Mouse (Mus musculus) cerebral cortex, adult 2 months (tissue): ENCODE results near the gene Fbxo28.

Experiments
- WGBS: fragments of 180-500 bp; shearing (Covaris S2); methylation state at CpG from one replicate; pipeline ENCODE4 v1.1.7; 2018; 5-methylcytosine and 5-hydroxymethylcytosine counted together

Fbxo28 gene

DNA sequence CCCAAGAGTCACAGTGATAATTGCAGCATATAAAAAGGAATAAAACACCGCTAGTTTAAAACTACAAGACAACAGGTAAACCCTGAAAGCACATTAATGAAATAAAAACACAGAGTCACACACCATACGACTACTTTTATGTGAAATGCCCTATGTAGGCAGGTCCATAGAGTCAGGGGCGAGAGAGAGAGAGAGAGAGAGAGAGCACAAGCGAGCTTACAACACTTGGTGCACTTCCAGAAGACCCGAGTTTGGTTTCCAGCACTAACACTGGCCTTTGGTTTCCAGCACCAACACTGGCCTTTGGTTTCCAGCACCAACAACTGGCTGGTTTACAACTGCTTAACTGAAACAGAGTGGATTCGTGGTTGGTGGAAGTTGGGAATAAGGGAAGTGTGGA is 564 bp upstream of the Fbxo28 start:
- 29% methylated on average over 6 of the region's 6 CpGs for WGBS

GRCm38 (mm10) chr1:182340281-182340680 is 1.1 kb downstream of the Fbxo28 start:
- 12% methylated on average over 7 of the region's 7 CpGs for WGBS

GRCm38 (mm10) chr1:182338961-182339565 is 2.4 kb downstream of the Fbxo28 start:
- WGBS: 32% methylated on average over 7 of the region's 7 CpGs

DNA sequence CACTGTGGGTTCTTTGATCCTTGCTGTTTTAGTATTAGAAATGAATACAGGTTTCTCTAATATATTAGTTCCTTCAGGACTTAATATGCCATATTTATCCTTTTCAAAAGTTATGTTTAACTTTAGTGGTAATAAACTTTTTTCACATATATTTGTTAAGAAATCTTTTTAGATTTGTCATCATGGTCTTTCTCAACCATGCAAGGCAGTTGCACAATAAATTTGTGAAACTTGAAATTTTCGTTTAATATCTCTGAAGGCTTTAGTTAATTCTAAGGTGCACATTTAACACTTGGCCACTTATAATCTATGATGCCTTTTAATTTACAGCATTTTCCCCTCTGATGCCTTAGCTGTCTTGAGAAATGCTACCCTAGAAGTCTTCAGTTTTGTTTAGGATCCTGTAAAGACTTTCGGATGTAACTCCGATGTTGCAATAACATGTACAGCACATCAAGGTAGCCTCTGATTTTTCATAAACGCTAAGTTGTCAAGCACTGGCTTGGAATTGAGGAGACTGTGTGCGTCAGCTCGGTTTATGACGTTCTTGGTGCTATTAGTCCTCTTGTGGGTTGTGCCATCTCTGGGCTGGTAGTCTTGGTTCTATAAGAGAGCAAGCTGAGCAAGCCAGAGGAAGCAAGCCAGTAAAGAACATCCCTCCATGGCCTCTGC is 7.5 kb downstream of the Fbxo28 start:
- 93% methylated on average over 7 of the region's 7 CpGs for WGBS

DNA sequence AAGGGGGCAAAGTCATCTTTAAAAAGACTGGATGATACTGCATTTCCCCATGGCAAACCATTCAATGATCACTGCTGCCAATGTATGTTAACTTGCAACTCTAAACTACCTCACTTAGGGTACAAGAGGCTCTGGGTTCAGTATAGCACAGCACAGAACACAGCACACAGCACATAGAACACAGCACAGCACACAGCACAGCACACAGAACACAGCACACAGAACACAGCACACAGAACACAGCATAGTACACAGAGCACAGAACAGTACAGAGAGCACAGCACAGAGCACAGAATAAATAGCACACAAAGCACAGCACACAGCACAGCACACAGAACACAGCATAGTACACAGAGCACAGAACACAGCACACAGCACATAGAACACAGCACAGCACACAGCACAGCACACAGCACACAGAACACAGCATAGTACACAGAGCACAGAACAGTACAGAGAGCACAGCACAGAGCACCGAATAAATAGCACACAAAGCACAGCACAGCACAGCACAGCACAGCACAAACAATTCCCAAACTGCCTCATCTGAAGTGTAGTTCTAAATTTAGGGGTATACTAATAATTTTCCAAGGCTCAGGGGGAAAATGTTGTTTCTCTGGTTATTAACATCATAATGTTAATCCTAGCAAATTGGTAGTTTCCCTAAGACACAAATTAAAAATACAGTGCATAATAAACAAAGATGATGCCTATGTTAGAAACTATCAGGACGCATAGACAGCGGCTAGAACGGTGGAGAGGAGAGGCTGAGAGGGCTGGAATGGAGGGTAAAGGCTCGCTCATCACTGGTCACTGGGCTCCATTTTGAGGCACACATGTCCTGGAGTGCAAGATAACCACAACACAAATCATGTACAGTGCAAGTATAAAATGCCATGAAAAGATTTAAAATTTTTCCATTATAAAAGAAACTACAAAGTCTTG is 9.1 kb downstream of the Fbxo28 start:
- WGBS: 82% methylated on average over 5 of the region's 5 CpGs

- 94% methylated on average over 1 of the region's 1 CpGs for WGBS
Observed at GRCm38 (mm10) chr1:182325919-182326318, 15.5 kb downstream of the Fbxo28 start.

DNA sequence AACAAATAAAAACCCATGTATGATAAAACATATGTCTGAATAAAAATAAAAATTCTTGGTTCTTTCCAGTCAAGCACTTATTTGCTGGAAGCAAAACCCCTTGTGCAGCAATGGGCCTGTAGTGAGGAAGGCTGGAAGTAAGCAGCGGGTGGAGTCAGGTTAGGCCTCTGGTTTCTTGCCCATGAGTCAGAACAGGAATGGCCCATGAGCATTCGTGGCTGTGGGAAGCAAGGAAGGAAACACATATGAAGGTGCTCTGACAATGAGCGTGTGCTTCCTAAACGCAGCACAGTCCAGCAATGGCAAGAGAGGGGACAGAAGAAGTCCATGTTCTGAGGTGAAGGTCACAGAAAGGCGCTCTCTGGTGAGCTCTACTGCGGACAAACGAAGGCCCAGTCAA is 16.9 kb downstream of the Fbxo28 start:
- 93% methylated on average over 7 of the region's 7 CpGs for WGBS

DNA sequence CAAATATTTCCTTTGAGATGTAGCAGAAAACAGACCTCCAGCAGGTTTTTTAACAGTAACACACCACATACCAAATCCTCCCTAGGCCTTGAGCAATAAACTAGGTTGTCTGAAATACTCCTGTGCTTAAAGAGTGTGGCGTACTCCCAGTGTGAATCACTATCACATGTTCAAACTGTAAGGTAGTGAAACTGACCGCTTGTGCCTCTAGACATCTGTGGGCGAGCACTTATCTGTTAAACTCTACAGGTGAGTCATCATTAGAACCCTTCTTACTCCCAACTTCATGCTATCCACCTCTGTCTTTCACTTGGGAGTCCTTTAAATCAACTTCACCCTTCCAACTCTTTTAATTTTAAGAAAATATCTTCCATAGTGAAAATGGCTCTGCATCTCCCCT is 18.3 kb downstream of the Fbxo28 start:
- 86% methylated on average over 3 of the region's 3 CpGs for WGBS

- 97% methylated on average over 5 of the region's 5 CpGs for WGBS
Observed at GRCm38 (mm10) chr1:182314201-182314600, 27.2 kb downstream of the Fbxo28 start.

DNA sequence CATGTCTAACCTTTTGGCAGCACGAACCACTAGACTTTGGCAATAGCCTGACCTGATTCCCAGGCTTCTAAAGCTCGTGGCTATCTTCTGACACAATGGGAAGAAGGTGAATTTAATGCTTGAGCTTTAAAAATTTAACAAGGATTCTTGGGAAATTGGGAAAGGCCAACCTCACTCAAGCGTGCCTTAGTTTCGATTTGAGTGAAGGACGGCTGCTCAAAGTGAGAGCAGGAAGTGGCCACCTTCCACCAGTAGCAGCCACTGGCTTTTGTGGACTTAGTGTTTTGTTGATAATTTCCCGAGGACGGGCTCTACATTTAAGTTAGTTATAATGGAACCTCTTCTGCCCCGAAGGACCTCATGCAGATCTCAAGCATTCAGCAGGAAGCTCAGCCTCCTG is 28.2 kb downstream of the Fbxo28 start:
- 89% methylated on average over 8 of the region's 8 CpGs for WGBS

- WGBS: 96% methylated on average over 5 of the region's 5 CpGs
Observed at GRCm38 (mm10) chr1:182311376-182311775, 30.1 kb downstream of the Fbxo28 start.

DNA sequence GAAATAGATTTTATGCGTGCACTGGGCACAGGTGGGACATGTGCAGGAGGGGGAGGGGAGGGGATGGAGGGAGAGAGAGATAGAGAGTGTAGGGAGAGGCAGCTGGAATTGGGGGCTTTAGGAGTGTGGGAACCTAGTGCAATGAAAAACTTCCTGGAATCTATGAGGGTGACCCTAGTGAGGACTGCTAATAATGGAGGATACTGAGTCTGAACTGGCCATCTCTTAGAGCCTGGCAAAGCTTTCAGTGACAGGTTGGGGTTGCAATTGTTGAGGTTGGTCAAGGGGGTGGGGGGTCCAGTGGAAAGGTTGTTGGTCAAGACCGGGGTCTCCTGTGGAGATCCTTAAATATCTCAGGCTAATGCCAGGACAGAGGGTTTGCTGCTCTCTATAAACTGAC is 31.1 kb downstream of the Fbxo28 start:
- 91% methylated on average over 2 of the region's 2 CpGs for WGBS

DNA sequence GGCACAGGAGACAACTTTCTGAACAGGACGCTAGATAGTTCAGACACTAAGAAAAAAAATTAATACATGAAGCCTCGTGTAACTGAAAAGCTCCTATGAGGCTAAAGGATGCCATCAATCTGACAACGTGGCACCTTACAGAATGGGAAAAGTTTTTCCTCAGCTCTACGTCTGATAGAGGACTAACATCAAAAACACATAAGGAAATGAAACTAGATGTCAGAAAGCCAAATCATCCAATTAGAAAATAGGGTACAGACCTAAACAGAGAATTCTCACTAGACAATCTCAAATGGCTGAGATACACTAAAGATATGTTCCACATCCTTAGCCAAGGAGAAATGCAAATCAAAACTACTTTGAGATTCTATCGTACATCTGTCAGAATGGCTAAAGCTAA is 32.0 kb downstream of the Fbxo28 start:
- WGBS: 73% methylated on average over 5 of the region's 5 CpGs

- 70% methylated on average over 5 of the region's 5 CpGs for WGBS
Observed at GRCm38 (mm10) chr1:182302916-182303315, 38.5 kb downstream of the Fbxo28 start.

DNA sequence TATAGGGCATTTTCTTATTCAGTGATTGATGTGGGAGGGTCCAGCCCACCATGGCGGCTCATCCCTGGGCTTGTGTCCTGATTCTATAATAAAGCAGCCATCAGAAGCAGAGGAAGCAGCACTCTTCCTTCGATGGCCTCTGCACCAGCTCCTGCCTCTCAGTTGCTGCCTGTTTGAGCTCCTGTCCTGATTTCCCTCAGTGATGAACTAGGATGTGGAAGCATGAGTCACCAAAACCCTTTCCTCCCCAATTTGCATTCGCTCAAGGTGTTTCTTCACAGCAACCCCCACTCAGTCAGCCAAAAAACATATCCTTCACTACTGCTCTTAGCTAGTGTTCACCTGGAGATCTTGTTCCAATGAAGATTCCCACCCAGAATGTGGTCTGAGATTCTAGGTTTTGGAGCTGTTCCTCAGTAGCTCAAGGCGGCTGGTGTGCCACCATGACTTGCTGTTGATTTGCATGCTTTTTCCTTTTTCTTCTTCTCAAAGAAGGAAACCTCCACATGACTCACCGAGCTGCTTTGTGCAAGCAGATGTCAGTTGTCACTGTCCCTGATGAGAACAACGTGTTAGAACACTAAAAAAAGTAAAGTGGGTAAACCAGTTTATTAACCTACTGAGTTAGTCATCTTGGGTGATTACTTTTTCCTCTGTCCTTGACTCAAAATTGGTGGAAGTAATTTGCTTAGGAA is 39.1 kb downstream of the Fbxo28 start:
- WGBS: 46% methylated on average over 6 of the region's 6 CpGs

GRCm38 (mm10) chr1:182297821-182298220 is 43.6 kb downstream of the Fbxo28 start:
- WGBS: 92% methylated on average over 5 of the region's 5 CpGs

DNA sequence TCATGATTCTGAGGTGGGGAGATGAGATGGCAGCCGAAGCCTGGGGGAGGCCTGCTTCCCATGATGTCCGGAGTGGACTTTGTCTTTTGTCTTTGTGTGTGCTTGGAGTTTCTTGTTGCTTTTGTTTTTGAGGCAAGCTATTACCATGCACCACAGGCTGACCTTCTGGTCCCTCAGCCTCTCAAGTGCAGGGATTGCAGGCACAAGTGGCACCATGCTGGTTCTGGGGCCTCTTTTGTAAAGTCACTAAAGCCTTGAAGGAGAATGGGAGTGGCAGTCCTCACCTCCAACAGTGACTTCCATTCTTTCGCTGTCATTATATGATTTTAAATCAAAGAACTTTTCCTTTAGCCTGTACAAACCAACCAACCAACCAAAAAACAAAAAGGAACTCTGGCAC is 44.2 kb downstream of the Fbxo28 start:
- WGBS: 67% methylated on average over 3 of the region's 3 CpGs

GRCm38 (mm10) chr1:182296816-182297215 is 44.6 kb downstream of the Fbxo28 start:
- 79% methylated on average over 6 of the region's 6 CpGs for WGBS

- WGBS: 93% methylated on average over 6 of the region's 6 CpGs
Observed at GRCm38 (mm10) chr1:182296141-182296540, 45.3 kb downstream of the Fbxo28 start.

DNA sequence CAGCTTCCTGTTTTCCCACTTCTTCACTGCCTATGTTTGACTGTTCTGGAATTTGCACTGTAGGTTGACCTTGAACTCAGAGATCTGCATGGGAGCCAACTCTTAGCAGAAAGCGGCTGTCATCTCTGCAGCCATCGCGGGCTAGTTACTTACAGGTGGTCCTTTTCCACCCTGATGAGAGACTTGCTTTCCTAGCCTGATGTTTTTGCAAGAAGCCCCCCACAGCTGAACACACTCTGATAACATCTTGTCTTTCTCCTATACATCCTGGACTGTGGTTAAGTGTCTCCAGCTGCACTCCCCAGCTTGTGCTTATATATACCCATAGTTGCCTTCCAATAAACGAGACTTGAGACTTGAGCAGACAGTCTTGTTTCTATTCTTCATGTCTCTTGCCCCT is 49.1 kb downstream of the Fbxo28 start:
- 86% methylated on average over 4 of the region's 4 CpGs for WGBS

GRCm38 (mm10) chr1:182290741-182291140 is 50.7 kb downstream of the Fbxo28 start:
- 95% methylated on average over 3 of the region's 3 CpGs for WGBS

GRCm38 (mm10) chr1:182289781-182290180 is 51.6 kb downstream of the Fbxo28 start:
- WGBS: 80% methylated on average over 2 of the region's 2 CpGs
